Comparison of ENCODE assay signal across 8 mouse cellular contexts in genomic region chr1:183369427-183370014, GRCm38 (mm10). TPM values are rescaled to one million over a fixed set of nuclear protein-coding genes. Genes with fewer than 3 reads are reported as not detected.
DNase-seq lines count a peak whose midpoint lies in the region; ATAC-seq and TF ChIP-seq lines count a peak whose summit lies in the region.

Mia3 (minus strand) TSS chr1:183369553.

- H3K4me1 ChIP-seq in hindbrain, embryonic 10.5 days (replicated peaks), result peaks cover 23% of the 10 kb centered on the region
- no peaks in the 10 kb centered on the region for H3K4me1 ChIP-seq in lung, postnatal 0 days (ENCODE audit: insufficient read depth, low read depth, low read length)

- peak within 1 kb of the TSS; percentile 93 for H3K27ac ChIP-seq in hindbrain, embryonic 10.5 days
- peak within 1 kb of the TSS; percentile 47 for H3K27ac ChIP-seq in lung, postnatal 0 days (ENCODE audit: low read length)

- no peak for TF ChIP-seq CTCF in lung, postnatal 0 days (IDR thresholded peaks at IDR 0.05)

- TF ChIP-seq EP300 in lung, postnatal 0 days (IDR thresholded peaks at IDR 0.05), result no peak

- H3K27me3 ChIP-seq in hindbrain, embryonic 10.5 days (ENCODE audit: insufficient read depth, poor library complexity, severe bottlenecking), result no peaks in the 10 kb centered on the region
- no peaks in the 10 kb centered on the region for H3K27me3 ChIP-seq in lung, postnatal 0 days (replicated peaks; ENCODE audit: insufficient read depth, low read length)

- peak within 1 kb of the TSS; percentile 96 for H3K9ac ChIP-seq in lung, postnatal 0 days (replicated peaks; ENCODE audit: low read depth)

- H3K4me2 ChIP-seq in lung, postnatal 0 days (replicated peaks; ENCODE audit: low read depth, low read length), result peak within 1 kb of the TSS; percentile 99

- WGBS in hindbrain, embryonic 10.5 days, result under 1% methylated on average over 51 of the region's 51 CpGs
- WGBS in lung, postnatal 0 days, result under 1% methylated on average over 33 of the region's 51 CpGs

- peak; percentile 99 for ATAC-seq in frontal cortex, adult (ENCODE audit: low TSS enrichment)
- peak; percentile 99 for ATAC-seq in lung, postnatal 0 days

- peak; percentile 87 for DNase-seq in MEL-GATA-1-ER (ENCODE audit: extremely low read depth, low read depth)
- peak; percentile 98 for DNase-seq in cerebellum, adult 8-10 months
- peak; percentile 93 for DNase-seq in hindbrain, embryonic 10.5 days (ENCODE audit: low spot score)
- peak; percentile 98 for DNase-seq in layer of hippocampus, adult 9-11 months
- peak; percentile 96 for DNase-seq in lung, postnatal 0 days (ENCODE audit: low spot score)
- DNase-seq in ovary, postnatal 14 days (ENCODE audit: low spot score), result peak; percentile 87
- peak; percentile 97 for DNase-seq in thymus, postnatal 14 days

- peaks cover 16% of the 10 kb centered on the region for H3K36me3 ChIP-seq in hindbrain, embryonic 10.5 days
- no peaks in the 10 kb centered on the region for H3K36me3 ChIP-seq in lung, postnatal 0 days (ENCODE audit: insufficient read depth, low read length)

- H3K9me3 ChIP-seq in hindbrain, embryonic 10.5 days, result peaks cover under 1% of the 10 kb centered on the region; the same call in 1 of the 2 replicates
- no peaks in the 10 kb centered on the region for H3K9me3 ChIP-seq in lung, postnatal 0 days (ENCODE audit: low read length)

- H3K4me3 ChIP-seq in hindbrain, embryonic 10.5 days, result peak within 1 kb of the TSS; percentile 97
- peak within 1 kb of the TSS; percentile 93 for H3K4me3 ChIP-seq in lung, postnatal 0 days (ENCODE audit: low read depth, low read length)

RNA-seq across cellular contexts. Expression of gene Mia3, which starts in this region (rescaled TPM):
- polyA plus RNA-seq in hindbrain, embryonic 10.5 days (2016; fragmentation: Nextera tagmentation; extraction: Ambion mirVana), result 74.6 and 84.5 TPM in 2 replicates
- 49.8 and 58.3 TPM in 2 replicates for polyA plus RNA-seq in lung, postnatal 0 days (2015; fragmentation: Nextera tagmentation; extraction: Ambion mirVana)

Comparison
In these comparisons a context has a peak if more than half of its experiments do, and no peak if none do; other contexts are left out.
1. Peak in every context shown above with its lines: DNase-seq, ATAC-seq, H3K4me3 ChIP-seq and H3K27ac ChIP-seq.